Mouse (Mus musculus) MEL (cell line): ENCODE data around the gene Sh3tc1. TPM values are rescaled to one million over a fixed set of nuclear protein-coding genes. Genes with fewer than 3 reads are reported as not detected.

Experiments used
- DNase-seq: peaks from one replicate; pipeline ENCODE4 v3.0.0; 2011; ENCODE audit warnings: low read depth, low spot score
- H3K27ac ChIP-seq: 2 replicates; pipeline ENCODE4 v1.5.1; 2012; ENCODE audit warnings: low read depth, mild to moderate bottlenecking, control low read depth, low read length, moderate library complexity; ENCODE audit not compliant: control insufficient read depth
- H3K27me3 ChIP-seq, 2 experiments: fragments of 150-350 bp in 1 of 2; sonication (generic) in 1 of 2; 2 replicates each; pipeline ENCODE4 v1.6.1; 2012; ENCODE audit warnings: low read length in 2 of 2, mild to moderate bottlenecking in 2 of 2, improper control_type of control experiment in 1 of 2, moderate library complexity in 1 of 2; ENCODE audit not compliant: insufficient read depth in 2 of 2, control insufficient read depth in 1 of 2
- H3K36me3 ChIP-seq, 2 experiments: 2 replicates each; pipeline ENCODE4 v1.6.1; 2012 to 2014; ENCODE audit warnings: low read length in 2 of 2, improper control_type of control experiment in 1 of 2, inconsistent platforms in 1 of 2, mild to moderate bottlenecking in 1 of 2; ENCODE audit not compliant: insufficient read depth in 2 of 2, control insufficient read depth in 1 of 2
- H3K4me1 ChIP-seq, 2 experiments: fragments of 150-350 bp in 1 of 2; sonication (generic) in 1 of 2; 2 replicates each; pipeline ENCODE4 v1.6.1; 2012; ENCODE audit warnings: low read length in 2 of 2, improper control_type of control experiment in 1 of 2, mild to moderate bottlenecking in 1 of 2; ENCODE audit not compliant: insufficient read depth in 2 of 2, control insufficient read depth in 1 of 2
- H3K4me3 ChIP-seq, 2 experiments: fragments of 150-350 bp in 1 of 2; sonication (generic) in 1 of 2; 2 replicates each; pipeline ENCODE4 v1.5.1; 2012; ENCODE audit warnings: low read depth in 2 of 2, low read length in 2 of 2, mild to moderate bottlenecking in 2 of 2, moderate library complexity in 2 of 2, control low read depth in 1 of 2, improper control_type of control experiment in 1 of 2; ENCODE audit not compliant: control insufficient read depth in 1 of 2, insufficient read depth in 1 of 2
- H3K79me2 ChIP-seq: 2 replicates; pipeline ENCODE4 v1.6.1; 2012; ENCODE audit warnings: mild to moderate bottlenecking, low read length, moderate library complexity; ENCODE audit not compliant: control insufficient read depth, poor library complexity, insufficient read depth
- H3K9ac ChIP-seq: 2 replicates; pipeline ENCODE4 v1.6.1; 2012; ENCODE audit warnings: low read depth, mild to moderate bottlenecking, control low read depth, low read length, moderate library complexity; ENCODE audit not compliant: control insufficient read depth, poor library complexity, severe bottlenecking
- H3K9me3 ChIP-seq: fragments of 150-350 bp; sonication (generic); replicated peaks from 2 replicates; pipeline ENCODE4 v1.6.1; 2012; ENCODE audit warnings: mild to moderate bottlenecking, low read length, improper control_type of control experiment, moderate library complexity; ENCODE audit not compliant: insufficient read depth
- ELF1 ChIP-seq: IDR thresholded peaks from 2 replicates; pipeline ENCODE4 v1.6.1; 2014; ENCODE audit warnings: low read depth, mild to moderate bottlenecking, inconsistent platforms, low read length, improper control_type of control experiment, moderate library complexity
- EP300 ChIP-seq, 2 experiments: IDR thresholded peaks; 2 replicates each; pipeline ENCODE4 v1.6.1; 2011; ENCODE audit warnings: improper control_type of control experiment in 2 of 2, low read length in 2 of 2, low read depth in 1 of 2, mild to moderate bottlenecking in 1 of 2
- ETS1 ChIP-seq: IDR thresholded peaks from 2 replicates; pipeline ENCODE4 v1.6.1; 2012; ENCODE audit warnings: low read depth, mild to moderate bottlenecking, inconsistent platforms, low read length, improper control_type of control experiment, moderate library complexity
- GABPA ChIP-seq: IDR thresholded peaks from 2 replicates; pipeline ENCODE4 v1.6.1; 2012; ENCODE audit warnings: low read depth, mild to moderate bottlenecking, inconsistent platforms, low read length, improper control_type of control experiment, moderate library complexity
- JUND ChIP-seq: IDR thresholded peaks from 2 replicates; pipeline ENCODE4 v1.6.1; 2011; ENCODE audit warnings: low read depth, mild to moderate bottlenecking, improper control_type of control experiment, low read length
- MAFK ChIP-seq: IDR thresholded peaks from 2 replicates; pipeline ENCODE4 v1.6.1; 2011; ENCODE audit warnings: low read depth, mild to moderate bottlenecking, low read length, improper control_type of control experiment, borderline replicate concordance
- MEF2A ChIP-seq: IDR thresholded peaks from 2 replicates; pipeline ENCODE4 v1.6.1; 2014; ENCODE audit warnings: low read depth, mild to moderate bottlenecking, inconsistent platforms, low read length, improper control_type of control experiment; ENCODE audit not compliant: poor library complexity, insufficient replicate concordance, severe bottlenecking; ENCODE audit errors: extremely low read depth
- NELFE ChIP-seq: IDR thresholded peaks from 2 replicates; pipeline ENCODE4 v1.6.1; 2011; ENCODE audit warnings: low read depth, low read length, improper control_type of control experiment
- NRF1 ChIP-seq: IDR thresholded peaks from 2 replicates; pipeline ENCODE4 v1.6.1; 2014; ENCODE audit warnings: low read depth, mild to moderate bottlenecking, inconsistent platforms, low read length, improper control_type of control experiment, moderate library complexity; ENCODE audit not compliant: poor library complexity, insufficient read depth, severe bottlenecking
- POLR2A ChIP-seq, 2 experiments: IDR thresholded peaks; 2 replicates each; pipeline ENCODE4 v1.6.1; 2011 to 2012; ENCODE audit warnings: low read length in 2 of 2, mild to moderate bottlenecking in 2 of 2, control low read depth in 1 of 2, improper control_type of control experiment in 1 of 2, low read depth in 1 of 2, moderate library complexity in 1 of 2; ENCODE audit not compliant: control insufficient read depth in 1 of 2, insufficient read depth in 1 of 2, poor library complexity in 1 of 2
- POLR2AphosphoS5 ChIP-seq: IDR thresholded peaks from 2 replicates; pipeline ENCODE4 v1.6.1; 2012; ENCODE audit warnings: low read depth, borderline replicate concordance, mild to moderate bottlenecking, inconsistent platforms, low read length, moderate library complexity, mixed read lengths
- SIN3A ChIP-seq: IDR thresholded peaks from 2 replicates; pipeline ENCODE4 v1.6.1; 2012; ENCODE audit warnings: low read length, improper control_type of control experiment, inconsistent platforms
- SMC3 ChIP-seq: IDR thresholded peaks from 2 replicates; pipeline ENCODE4 v1.6.1; 2011; ENCODE audit warnings: low read depth, low read length, improper control_type of control experiment
- TBP ChIP-seq: IDR thresholded peaks from 2 replicates; pipeline ENCODE4 v1.8.0; 2011; ENCODE audit warnings: low read depth, low read length, improper control_type of control experiment
- USF2 ChIP-seq, 2 experiments: IDR thresholded peaks; 2 replicates each; pipeline ENCODE4 v1.6.1; 2011 to 2012; ENCODE audit warnings: improper control_type of control experiment in 2 of 2, low read length in 2 of 2, borderline replicate concordance in 1 of 2, inconsistent platforms in 1 of 2, low read depth in 1 of 2, mild to moderate bottlenecking in 1 of 2; ENCODE audit not compliant: insufficient read depth in 1 of 2
- ZC3H11A ChIP-seq: IDR thresholded peaks from 2 replicates; pipeline ENCODE4 v1.6.1; 2012; ENCODE audit warnings: low read depth, mild to moderate bottlenecking, inconsistent platforms, low read length, improper control_type of control experiment
- ZMIZ1 ChIP-seq: IDR thresholded peaks from 2 replicates; pipeline ENCODE4 v1.6.1; 2012; ENCODE audit warnings: low read depth, mild to moderate bottlenecking, inconsistent platforms, low read length, improper control_type of control experiment, moderate library complexity
- ZNF384 ChIP-seq: IDR thresholded peaks from 2 replicates; pipeline ENCODE4 v1.6.1; 2012; ENCODE audit warnings: low read depth, mild to moderate bottlenecking, inconsistent platforms, low read length, improper control_type of control experiment
- polyA plus RNA-seq, 2 experiments: library from polyadenylated mRNA; stranded (reverse) in 1 of 2; unstranded in 1 of 2; fragments of >175 nt in 1 of 2; fragments of >200 nt in 1 of 2; gene quantifications; 2 replicates each; pipeline versions ENCODE4 v1.2.1 to v1.2.4; 2012; ENCODE audit warnings: low replicate concordance in 2 of 2, low read depth in 1 of 2; ENCODE audit not compliant: insufficient read length in 2 of 2, insufficient read depth in 1 of 2, missing spikeins in 1 of 2
- total RNA-seq: library from RNA; depleted of rRNA; stranded (reverse); fragments of 300-350 nt; gene quantifications from 2 replicates; pipeline ENCODE4 v1.2.3, GENCODE M21; 2012; rRNA removed

Sh3tc1 gene
- not detected in 2 replicates for total RNA-seq
- not detected for polyA plus RNA-seq

GRCm38 (mm10) chr5:35739536-35740278 lies at the start of gene Sh3tc1:
TSS of gene Sh3tc1 (minus strand) at chr5:35739987.
- no peaks in the 10 kb centered on the region for H3K27me3 ChIP-seq
- TF ChIP-seq SMC3 (no peak), MEF2A (no peak), ZNF384 (no peak), SIN3A (no peak), TBP (no peak)
- no peak within 1 kb of the TSS for H3K27ac ChIP-seq
- H3K36me3 ChIP-seq: no peaks in the 10 kb centered on the region
- H3K9ac ChIP-seq: no peak within 1 kb of the TSS
- DNase-seq: no peak
- no peaks in the 10 kb centered on the region for H3K79me2 ChIP-seq
- H3K4me3 ChIP-seq: no peak within 1 kb of the TSS
- H3K4me1 ChIP-seq: no peaks in the 10 kb centered on the region
- no peaks in the 10 kb centered on the region for H3K9me3 ChIP-seq

GRCm38 (mm10) chr5:35788719-35789118 lies 48.9 kb upstream of the Sh3tc1 start:
- DNase-seq: no peak
- Histone ChIP-seq H3K4me1 (no peaks in the 10 kb centered on the region), H3K9ac (no peak overlapping the region), H3K4me3 (no peak overlapping the region), H3K36me3 (no peaks in the 10 kb centered on the region), H3K9me3 (no peaks in the 10 kb centered on the region), H3K27ac (no peak overlapping the region), H3K79me2 (no peaks in the 10 kb centered on the region), H3K27me3 (no peaks in the 10 kb centered on the region)
- TF ChIP-seq JUND (no peak), POLR2A (IDR thresholded peaks at IDR 0.05; ENCODE audit: control insufficient read depth in 1 of 2, insufficient read depth in 1 of 2, low read depth in 1 of 2, low read length in 2 of 2, poor library complexity in 1 of 2) (no peak), ZMIZ1 (no peak), ZC3H11A (no peak), NELFE (no peak), EP300 (IDR thresholded peaks at IDR 0.05; ENCODE audit: low read depth in 1 of 2, low read length in 2 of 2) (no peak), POLR2AphosphoS5 (no peak), GABPA (no peak), USF2 (IDR thresholded peaks at IDR 0.05; ENCODE audit: borderline replicate concordance in 1 of 2, insufficient read depth in 1 of 2, low read depth in 1 of 2, low read length in 2 of 2) (no peak), ETS1 (no peak), NRF1 (no peak), MAFK (no peak), ELF1 (no peak)
